Mouse (Mus musculus): Measurements from ENCODE around the gene Id3.

Gene Id3

DNA sequence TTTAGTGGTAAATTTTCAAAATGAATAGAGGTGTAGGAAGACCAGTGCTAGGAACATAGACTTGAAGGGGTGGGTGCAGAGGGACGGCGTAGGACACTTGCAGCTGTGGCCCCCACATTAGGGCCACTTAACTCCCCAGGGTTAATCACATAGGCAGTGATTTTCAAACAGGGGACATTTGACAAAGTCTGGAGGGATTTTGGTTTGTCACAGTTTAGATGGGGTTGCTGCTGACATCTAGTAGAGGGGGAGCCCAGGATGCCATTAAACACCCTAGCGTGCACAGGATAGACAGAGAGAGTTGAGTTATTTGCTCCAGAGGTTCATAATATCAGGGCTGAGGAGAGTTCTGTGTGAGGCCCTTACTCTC, 19.5 kb upstream of the Id3 start:
- DNase-seq (ENCODE audit: low read depth, low spot score), result no peak

DNA sequence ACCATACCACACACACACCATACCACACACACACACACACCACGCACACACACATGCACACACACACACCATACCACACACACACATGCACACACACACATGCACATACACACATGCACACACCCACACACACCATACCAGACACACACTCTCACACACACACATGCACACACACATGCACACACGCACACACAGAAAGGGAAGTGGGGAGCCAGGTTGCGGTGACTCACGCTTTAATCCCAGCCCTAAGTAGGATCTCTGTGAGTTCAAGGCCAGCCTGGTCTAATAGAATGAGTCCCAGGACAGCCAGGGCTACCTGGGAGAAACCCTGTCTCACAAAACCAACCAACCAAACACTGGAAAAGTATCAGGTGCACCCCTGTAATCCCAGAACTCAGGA, 18.7 kb upstream of the Id3 start:
- DNase-seq (ENCODE audit: low read depth, low spot score), result no peak

DNA sequence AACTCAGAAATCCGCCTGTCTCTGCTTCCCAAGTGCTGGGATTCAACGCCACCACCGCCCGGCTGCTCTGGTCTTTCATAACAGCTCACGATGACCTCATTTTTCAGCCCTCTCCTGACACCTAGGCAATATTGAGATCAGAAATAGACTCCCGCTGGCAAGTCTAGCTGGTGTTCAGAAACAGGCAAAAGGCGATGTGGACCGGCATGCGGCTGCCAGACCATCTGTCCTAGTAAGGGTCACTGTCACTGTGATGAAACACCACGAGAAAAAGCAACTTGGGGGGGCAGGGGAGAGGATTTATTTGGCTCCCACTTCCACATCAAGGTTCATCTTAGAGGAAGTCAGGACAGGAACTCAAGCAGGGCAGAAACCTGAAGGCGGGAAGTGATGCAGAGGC, 17.8 kb upstream of the Id3 start:
- no peak for DNase-seq (ENCODE audit: low read depth, low spot score)

DNA sequence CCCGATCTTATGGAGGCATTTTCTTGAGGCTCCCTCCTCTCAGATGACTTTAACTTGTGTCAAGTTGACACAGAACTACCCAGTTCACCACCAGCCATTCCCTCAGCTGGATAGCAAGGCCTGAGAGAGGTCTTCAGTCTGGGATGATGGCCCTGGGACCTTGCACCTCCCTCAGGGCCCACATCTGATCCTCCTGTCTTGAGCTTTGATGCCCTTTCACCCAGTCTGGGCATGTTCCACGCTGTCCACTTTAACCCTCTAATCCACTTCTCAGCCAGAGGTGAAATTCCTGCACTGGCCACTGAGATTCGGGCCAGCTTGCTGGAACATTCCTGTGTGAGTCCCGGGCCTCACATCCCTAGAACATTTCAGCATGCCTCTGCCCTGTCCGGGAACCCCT, 17.3 kb upstream of the Id3 start:
- no peak for DNase-seq (ENCODE audit: low read depth, low spot score)

DNA sequence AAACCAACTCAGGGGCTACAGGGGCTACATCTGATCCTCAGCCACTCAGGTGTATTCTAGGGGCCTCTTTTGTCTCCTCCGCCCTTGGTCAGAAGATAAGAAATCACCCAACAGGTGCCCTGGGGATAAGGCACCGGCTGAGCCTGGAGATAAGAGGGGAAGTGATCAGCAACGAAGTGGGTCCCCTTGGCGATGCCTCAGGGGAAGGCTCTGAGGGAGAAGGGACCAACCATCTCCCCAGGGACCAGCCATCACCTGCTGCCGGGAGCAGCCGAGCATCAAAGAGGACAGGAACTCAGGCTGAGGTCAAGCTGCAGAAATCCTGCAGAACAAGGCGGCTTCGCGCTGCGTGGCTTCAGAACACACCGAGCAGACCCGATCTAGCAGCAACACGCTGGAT, 15.6 kb upstream of the Id3 start:
- DNase-seq (ENCODE audit: low read depth, low spot score), result no peak

DNA sequence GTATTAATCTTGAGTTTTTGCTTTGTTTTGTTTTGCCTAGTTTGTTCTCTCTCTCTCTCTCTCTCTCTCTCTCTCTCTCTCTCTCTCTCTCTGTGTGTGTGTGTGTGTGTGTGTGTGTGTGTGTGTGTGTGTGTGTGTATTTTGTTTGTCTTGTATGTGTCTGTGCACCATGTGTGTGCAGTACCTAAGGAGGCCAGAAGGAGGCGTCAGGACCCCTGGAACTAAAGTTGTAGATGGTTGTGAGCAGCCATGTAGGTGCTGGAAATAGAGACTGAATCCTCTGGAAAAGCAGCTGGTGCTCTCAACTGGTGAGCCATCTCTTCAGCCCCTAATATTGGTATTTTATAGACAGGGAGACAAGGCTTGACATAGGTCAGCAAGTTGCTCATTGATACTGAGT, 13.5 kb upstream of the Id3 start:
- no peak for DNase-seq (ENCODE audit: low read depth, low spot score)

DNA sequence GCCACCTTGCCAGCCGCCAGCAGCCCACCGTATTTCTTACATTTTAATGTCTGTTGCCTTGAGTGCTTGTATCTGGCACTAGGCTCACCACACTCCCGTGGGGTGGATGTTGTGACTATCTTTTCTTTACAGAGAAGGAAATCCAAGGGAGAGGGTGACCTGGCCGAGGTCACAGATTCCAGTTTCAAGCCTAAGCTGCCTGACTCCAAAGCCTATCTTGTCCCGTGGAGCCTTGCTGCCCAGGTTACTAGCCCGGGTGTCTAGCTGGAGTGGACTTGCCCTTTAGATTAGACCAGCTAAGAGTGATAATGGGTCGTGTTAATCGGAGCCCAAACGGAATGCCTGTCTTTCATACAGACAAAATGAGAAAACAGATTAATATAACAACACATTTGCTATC, 9.5 kb upstream of the Id3 start:
- no peak for DNase-seq (ENCODE audit: low read depth, low spot score)

DNA sequence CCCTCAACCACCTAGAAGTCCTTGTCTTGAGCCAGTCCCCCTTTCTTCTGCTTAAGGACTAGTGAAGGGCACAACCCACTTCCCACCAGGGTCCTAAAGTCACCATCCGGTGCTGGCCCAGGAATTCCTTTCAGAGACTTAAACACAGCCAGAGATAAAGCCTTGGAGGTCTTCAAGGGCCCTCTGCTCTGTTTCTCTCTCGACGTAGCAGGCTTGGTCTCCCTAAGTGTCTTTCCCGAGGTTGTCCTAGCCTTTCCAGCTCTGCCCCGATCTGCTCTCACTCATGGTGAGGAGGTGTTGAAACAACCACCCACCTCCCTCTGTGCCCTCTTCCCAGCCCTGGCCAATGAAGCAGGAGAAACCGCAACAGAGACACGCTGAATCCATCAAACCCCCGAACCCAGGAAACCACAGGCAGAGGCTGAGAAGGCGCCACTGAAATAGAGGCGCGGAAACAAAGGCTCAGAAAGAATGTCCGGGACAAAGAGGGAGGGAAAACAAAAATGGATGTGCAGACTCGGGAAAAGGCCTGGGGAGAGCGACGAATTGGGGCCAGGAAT, 8.8 kb upstream of the Id3 start:
- no peak for DNase-seq (ENCODE audit: low read depth, low spot score)

DNA sequence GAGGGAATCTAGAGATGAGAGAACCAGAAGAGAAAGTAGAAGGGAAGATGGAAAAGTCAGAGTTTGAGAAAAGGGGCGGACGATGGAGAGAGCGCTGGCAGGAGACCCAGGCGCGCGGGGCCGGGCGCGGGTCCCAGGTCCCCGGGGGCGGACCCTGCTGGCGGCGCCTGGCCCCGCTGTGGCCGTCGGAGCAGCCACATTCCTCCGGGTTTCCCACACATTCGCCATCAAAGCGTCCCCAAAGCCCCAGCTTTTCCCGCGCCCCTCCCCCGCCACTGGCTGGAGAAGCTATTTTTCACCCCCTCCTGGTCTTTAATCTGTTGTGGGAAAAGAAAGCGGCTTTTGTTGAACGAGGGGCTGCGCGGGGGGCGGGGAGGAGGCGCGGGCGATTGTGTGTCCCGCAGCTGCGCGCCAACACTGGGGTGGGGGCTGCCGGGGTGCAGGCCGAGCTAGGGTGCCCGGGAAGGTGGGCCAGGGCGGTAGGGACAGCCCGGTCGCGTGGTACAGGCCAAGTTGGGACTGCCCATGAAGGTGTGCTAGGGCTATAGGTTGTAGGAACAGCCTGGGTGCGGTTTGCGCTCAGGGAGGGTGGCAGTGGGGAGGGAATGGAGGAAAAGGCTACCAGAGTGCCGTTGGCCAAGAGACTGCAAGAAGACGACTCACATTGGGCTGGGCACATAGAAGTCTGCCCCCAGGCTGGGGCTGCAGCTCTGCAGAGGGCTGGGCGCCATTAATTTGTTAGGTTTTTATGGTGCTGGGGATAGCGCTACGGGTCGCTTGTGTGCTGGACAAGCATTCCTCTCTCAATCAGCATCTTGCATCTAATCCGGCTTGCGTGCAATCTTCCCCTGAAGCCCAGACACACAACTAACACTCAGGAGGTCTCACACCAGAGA, 8.1 kb upstream of the Id3 start:
- no peak for DNase-seq (ENCODE audit: low read depth, low spot score)

DNA sequence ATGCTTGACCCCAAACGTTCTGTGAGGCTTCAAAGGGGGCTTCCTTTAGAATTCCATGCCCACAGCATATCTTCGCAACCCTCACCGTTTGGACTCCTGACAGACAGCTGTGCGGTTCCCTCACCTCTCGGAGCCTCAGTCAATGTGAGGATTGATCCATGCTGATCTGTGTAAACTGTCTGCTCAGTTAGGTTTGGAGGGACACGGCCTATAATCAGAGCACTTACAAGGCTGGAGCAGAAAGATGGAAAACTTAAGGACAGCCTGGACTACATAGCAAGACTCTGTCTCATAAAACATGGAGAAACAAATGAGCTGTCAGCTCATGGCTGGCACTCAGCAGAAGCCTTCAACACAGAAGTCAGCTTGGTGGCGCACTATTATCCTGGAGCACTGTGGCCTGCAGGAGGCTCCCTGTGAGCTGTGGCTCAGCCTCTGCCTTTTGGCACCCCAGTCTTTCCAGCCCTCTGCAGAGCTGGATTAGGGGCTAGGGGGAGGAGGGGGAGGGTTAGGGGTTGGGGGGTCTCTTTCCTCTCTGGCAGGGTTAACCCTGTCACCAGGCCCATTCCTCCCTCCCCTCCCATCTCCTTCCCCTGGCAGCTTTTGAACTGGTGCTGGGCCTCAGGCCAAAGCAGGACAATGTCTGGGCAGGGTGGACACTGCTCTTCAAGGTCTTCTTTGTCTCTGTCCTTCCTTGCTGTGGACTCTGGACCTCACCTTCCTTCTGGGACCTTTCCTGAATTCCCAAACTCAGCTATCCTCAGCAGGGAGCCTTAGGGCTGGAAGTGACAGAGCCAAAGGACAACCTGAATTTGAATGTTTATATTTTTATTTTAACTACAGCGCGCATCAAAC, 7.2 kb upstream of the Id3 start:
- DNase-seq (ENCODE audit: low read depth, low spot score), result no peak

DNA sequence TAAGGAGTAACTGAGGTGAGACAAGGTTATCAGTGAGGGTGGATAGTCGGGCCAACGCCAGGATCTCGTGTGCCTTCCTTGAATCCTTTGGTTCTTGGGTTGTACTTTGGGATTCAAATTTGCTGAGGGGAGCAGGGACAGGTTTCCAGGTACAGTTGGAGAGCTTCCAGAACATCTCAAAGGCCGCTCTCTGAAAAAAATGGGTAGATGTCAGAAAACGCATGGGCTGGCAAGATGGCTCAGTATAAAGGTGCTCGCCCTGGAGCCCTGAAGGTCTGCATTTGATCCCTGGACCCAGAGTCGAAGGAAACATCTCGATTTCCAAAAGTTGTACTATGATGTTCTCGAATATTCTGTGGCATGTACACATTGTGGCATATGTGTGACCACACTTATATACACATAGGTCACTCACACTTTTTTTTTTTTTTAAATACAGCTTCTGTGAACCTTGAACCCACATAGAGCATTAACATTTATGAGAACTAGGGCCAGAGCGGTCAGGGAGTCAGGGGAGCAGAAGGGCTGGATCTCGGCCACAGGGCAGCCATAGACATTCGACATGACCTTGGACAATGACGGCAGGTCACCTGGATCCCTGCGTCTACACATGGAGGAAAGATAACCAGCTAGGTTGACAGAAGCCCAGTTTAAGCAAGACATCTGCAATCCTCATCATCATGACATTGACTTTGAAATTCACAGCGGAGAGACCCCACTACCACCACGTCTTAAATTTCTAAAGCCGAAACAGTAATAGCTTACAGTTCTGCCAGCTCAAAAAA, 3.8 kb upstream of the Id3 start:
- no peak for DNase-seq (ENCODE audit: low read depth, low spot score)

DNA sequence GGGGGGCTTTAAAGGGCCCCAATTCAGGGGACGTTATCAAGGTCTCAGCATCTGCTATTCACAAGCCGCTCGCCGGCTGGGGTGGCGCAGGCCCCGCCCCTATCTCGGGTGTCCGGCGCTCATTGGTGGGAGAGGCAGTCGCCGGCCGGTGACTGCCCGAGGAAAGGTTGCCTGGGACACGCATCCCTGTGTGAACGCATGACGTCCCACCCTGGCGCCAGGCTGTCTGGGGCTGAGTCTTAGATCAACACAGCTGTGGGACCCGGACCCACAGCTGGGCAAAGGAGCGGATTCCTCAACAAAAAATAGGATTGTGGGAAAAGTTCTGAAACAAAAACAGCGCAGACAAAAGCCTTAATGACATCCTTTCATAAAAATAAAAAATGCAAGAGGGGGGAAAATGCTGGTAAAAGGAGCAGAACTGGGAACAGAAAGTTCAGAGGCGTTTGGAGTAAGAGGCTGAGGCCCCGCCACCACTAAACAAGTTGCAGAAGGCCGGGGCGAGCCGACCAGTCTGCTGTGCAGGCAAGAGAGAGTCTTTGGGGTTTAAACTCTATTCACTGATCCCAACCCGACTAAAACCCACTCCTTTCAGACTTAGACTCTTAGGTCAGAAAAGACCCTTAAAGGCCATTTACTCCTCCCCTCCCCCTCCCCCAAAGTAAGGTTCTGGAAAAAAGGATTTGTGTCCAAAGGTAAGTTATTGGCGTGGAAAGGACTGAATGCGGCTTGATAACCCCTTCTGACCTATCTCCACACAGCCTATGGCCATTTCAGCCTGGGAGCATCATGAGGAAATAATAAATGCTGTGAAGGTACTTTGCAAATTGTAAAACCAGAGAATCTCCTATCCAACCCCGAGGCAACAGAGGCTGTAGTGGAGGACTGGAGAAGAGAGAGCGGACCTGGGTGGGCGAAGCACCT, 2.7 kb upstream of the Id3 start:
- peak; percentile 95 for DNase-seq (ENCODE audit: low read depth, low spot score)

DNA sequence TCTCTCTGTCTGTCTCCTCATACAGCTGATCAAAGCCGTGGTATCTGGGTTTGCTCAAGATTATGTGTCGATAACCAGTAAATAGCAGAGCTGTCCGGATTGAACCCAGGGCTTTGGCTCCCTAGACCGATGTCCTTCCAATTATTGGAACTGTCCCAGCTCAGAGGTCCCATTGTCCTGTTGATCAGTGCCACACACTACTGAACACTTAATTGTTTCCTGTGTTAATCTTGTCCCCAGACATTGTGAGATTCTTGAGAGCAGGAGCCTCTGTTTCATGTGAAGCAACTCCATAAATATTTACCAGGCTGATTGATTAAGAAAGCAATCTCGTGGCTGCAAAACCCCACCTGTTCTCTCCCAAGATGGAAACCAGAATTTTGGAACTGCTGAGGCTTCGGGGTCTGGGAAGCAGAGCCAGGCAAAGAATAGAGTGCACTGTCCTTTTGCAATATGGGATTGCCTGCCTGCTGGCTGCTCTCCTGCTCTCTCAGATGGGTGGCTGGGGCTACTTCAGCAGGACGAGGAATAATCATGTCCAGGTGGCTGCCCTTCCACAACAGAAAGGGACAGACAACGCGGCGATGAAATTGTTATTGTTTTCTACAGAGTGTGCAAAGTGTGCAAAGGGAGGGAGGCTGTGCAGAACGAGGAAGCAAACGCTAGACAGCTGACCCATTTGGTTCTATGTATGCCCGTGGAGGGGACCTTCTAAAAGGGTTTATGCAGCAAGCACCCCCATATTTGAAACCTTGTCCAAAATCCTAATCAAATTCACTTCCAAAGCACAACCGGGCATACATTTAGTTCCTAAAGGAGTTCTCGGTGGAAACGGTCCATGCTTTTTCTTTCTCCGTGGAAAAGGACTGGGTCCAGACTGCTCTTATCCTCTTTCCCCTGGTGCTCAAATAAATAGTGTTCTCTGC, 767 bp upstream of the Id3 start:
- no peak for DNase-seq (ENCODE audit: low read depth, low spot score)

DNA sequence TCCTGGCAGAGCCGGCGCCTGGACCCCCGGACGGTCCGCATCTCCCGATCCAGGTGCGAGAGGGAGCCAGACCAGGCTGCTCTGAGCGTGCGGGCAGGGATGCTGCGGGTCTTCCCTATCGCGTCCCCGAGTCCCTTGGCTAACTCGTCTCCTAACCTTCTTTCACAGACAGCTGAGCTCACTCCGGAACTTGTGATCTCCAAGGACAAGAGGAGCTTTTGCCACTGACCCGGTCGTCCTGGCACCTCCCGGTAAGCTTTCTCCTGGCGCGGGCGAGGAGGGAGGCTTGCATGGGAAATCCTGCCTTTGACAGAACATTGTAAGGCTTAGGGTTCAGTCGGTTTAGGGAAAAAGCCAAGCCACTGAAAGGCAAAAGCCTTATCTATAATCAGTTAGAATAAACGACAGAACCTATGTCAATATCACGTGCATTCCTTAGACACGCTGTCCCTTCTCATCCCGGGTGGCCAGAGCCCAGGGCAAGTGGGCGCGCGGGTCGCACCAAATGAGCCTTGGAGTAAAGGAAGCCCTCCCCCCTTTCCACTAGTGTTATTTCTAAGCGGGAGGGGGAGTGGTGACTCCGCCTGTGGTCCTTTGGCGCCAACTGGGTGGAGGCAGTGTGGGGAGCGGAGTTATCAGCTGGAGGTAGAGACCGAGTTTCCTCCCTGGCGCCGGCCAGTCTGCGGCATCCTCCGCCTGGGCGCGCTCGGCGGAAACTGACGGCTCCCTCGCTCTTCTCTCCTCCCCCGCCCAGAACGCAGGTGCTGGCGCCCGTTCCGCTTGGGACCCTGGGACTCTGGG, 1.0 kb downstream of the Id3 start:
- DNase-seq (ENCODE audit: low read depth, low spot score), result peak; percentile 72

DNA sequence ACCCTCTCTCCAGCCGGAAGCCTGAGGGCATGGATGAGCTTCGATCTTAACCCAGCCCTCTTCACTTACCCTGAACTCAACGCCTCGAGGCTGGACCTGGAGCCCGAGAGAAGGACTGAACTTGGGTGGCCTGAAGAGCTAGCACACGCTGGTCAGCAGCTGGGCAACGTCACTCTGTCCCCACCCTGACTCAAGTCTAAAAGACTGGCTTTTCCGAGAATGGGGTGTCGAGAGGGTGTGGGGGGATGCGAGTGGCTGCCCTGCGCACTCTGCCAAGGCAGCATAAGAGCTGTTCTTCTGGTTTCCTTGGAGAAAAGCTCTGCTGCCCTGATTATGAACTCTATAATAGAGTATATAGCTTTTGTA, 1.6 kb downstream of the Id3 start:
- DNase-seq (ENCODE audit: low read depth, low spot score), result no peak

DNA sequence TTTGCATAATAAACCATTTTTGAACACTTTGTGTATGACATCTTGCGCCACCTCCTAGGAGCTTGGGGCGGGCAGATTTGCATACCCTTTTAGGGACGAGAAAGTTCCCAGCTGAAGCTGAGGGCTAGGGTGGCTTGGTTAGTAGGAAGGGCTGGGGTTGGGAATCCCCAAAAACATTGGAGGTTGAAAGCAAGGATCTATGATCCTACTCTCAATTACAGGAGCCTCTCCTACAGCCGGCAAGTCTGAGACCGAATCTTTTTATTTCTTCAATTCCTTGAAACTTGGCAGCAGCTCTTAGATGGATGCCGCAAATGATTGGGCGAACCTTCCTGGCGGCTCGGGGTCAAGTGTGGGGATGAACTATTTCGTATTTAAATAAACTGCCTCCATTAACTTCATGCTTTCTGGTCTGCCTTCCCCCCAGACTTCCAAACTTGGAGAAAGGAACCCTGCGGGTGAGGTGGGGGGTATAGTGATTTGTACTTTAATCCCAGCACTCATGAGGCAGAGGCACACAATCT, 2.1 kb downstream of the Id3 start:
- no peak for DNase-seq (ENCODE audit: low read depth, low spot score)

DNA sequence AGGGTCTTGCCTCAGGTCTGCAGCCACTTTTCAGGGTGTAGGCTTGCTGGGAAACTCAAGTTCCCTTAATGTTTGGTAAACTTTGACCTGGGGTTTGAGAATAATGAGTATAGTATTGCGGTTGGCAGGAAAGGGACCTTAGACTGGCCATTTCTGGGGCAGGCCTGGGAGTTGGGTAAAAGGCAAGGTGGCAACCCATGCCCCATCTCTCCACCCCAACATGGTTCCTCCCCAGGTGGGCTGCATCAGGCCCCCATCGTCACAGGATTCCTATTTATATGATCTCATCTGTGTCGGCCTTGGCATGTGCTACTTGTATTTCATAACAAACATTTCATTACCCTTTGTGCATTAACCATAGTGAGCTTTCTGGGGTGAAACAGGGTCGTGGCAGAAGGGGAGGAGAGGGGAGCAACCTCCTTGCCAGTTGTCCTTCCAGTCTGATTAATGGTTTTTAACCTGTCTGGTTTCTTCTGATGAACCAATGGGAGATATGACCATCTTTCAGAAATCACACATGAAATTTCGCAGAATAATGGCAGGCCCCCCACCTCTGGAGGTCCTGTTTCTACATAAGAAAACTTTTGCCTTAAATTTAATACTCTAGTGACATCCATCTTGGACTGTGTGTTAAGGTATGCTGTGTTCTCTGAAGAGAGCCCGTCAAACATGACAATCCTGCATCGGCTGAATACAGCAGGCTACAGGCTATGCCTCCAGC, 2.9 kb downstream of the Id3 start:
- DNase-seq (ENCODE audit: low read depth, low spot score), result no peak

DNA sequence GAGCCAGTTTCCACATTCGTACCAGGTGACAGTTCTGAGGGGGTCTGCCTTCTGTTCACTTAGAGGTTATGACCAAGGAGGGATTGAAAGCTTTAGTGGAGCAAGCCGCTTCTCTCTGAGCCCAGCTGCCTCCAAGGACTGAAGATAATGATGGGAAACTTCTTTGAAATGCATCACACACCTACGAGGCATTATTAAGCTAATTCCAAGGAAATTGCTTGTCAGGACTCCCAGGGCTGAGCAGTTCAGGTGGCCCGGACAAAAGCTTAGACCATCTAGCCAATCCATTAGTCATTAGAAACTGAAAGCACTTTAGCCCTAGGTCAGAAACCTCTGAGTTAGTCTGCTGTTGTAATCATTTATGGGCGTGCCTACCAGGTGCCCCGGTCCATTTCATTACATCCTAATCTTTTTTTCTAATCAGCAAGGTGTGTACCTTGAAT, 3.4 kb downstream of the Id3 start:
- no peak for DNase-seq (ENCODE audit: low read depth, low spot score)
